Mouse (Mus musculus) forebrain, postnatal 0 days (tissue): Measurements from ENCODE around the gene Lck. TPM values are rescaled to one million over a fixed set of nuclear protein-coding genes. Genes with fewer than 3 reads are reported as not detected.

ENCODE experiments used
- ATAC-seq: fragments of 200-750 bp; cut with Nextera tagmentation; 2 replicates; pipeline ENCODE4 v1.8.0; 2017; ENCODE audit warnings: mild to moderate bottlenecking, moderate library complexity
- DNase-seq: peaks from one replicate; pipeline ENCODE4 v3.0.0-alpha.2; 2015
- H3K27ac ChIP-seq: fragments of 300-500 bp; sonication (generic); 2 replicates; pipeline ENCODE4 v1.5.1; 2014; ENCODE audit warnings: low read depth, mild to moderate bottlenecking, antibody characterized with exemption, low read length, moderate library complexity, mixed read lengths
- H3K27me3 ChIP-seq: fragments of 300-500 bp; sonication (generic); 2 replicates; pipeline ENCODE4 v1.6.1; 2014; ENCODE audit warnings: mild to moderate bottlenecking, low read length, mixed read lengths; ENCODE audit not compliant: insufficient read depth
- H3K36me3 ChIP-seq: fragments of 300-500 bp; sonication (generic); 2 replicates; pipeline ENCODE4 v1.6.1; 2014; ENCODE audit warnings: mild to moderate bottlenecking, moderate library complexity; ENCODE audit not compliant: insufficient read depth
- H3K4me1 ChIP-seq: fragments of 300-500 bp; sonication (generic); 2 replicates; pipeline ENCODE4 v1.6.1; 2014; ENCODE audit warnings: antibody characterized with exemption; ENCODE audit not compliant: insufficient read depth
- H3K4me2 ChIP-seq: fragments of 300-500 bp; sonication (generic); 2 replicates; pipeline ENCODE4 v1.6.1; 2014; ENCODE audit warnings: low read depth, mild to moderate bottlenecking, moderate library complexity
- H3K4me3 ChIP-seq: fragments of 300-500 bp; sonication (generic); 2 replicates; pipeline ENCODE4 v1.5.1; 2014; ENCODE audit warnings: low read depth, low read length, mixed read lengths
- H3K9ac ChIP-seq: fragments of 300-500 bp; sonication (generic); 2 replicates; pipeline ENCODE4 v1.6.1; 2014; ENCODE audit warnings: mild to moderate bottlenecking
- H3K9me3 ChIP-seq: fragments of 300-500 bp; sonication (generic); 2 replicates; pipeline ENCODE4 v1.6.1; 2016; ENCODE audit warnings: low read length
- CTCF ChIP-seq: sonication (generic); IDR thresholded peaks from 2 replicates; pipeline ENCODE4 v1.5.1; 2016; ENCODE audit warnings: antibody characterized with exemption, control low read depth, low read depth
- WGBS: fragments of 180-500 bp; shearing (Covaris S2); extraction: QIAGEN DNeasy Blood & Tissue Kit; methylation state at CpG from one replicate; pipeline ENCODE4 v1.1.7; 2014; 5-methylcytosine and 5-hydroxymethylcytosine counted together
- polyA plus RNA-seq: library from polyadenylated mRNA; unstranded; fragments of >200 nt; fragmentation: Nextera tagmentation; extraction: Ambion mirVana; gene quantifications from 2 replicates; pipeline ENCODE4 v1.2.1, GENCODE M21; 2015
- total RNA-seq: library from RNA; depleted of rRNA; stranded (reverse); fragments of >200 nt; gene quantifications from 2 replicates; pipeline ENCODE4 v1.2.3, GENCODE M21; 2014

The Lck gene
- total and polyA plus RNA-seq, 2 experiments from 2014 or later: 15.3 to 17.0 TPM

- H3K27ac ChIP-seq: no peak overlapping the region
- TF ChIP-seq CTCF: no peak
- no peak for DNase-seq
- H3K27me3 ChIP-seq: no peaks in the 10 kb centered on the region
- no peaks in the 10 kb centered on the region for H3K36me3 ChIP-seq
- H3K4me2 ChIP-seq: no peak overlapping the region
- no peaks in the 10 kb centered on the region for H3K9me3 ChIP-seq
- H3K9ac ChIP-seq: no peak overlapping the region
- WGBS: 71% methylated on average over 3 of the region's 3 CpGs
- H3K4me1 ChIP-seq: no peaks in the 10 kb centered on the region
- H3K4me3 ChIP-seq: no peak overlapping the region
- ATAC-seq: no peak
Measured at GRCm38 (mm10) chr4:129509650-129510049, 63.8 kb downstream of the Lck start.

GRCm38 (mm10) chr4:129508834-129509600 is 64.4 kb downstream of the Lck start:
- Histone ChIP-seq H3K27ac (no peak overlapping the region), H3K4me3 (no peak overlapping the region), H3K36me3 (no peaks in the 10 kb centered on the region), H3K9ac (no peak overlapping the region), H3K4me2 (no peak overlapping the region), H3K4me1 (no peaks in the 10 kb centered on the region), H3K9me3 (no peaks in the 10 kb centered on the region), H3K27me3 (no peaks in the 10 kb centered on the region)
- DNase-seq: no peak
- WGBS: 57% methylated on average over 15 of the region's 15 CpGs
- no peak for TF ChIP-seq CTCF
- no peak for ATAC-seq

- TF ChIP-seq CTCF: no peak
- H3K4me2 ChIP-seq: no peak overlapping the region
- no peak for DNase-seq
- no peak for ATAC-seq
- H3K27ac ChIP-seq: no peak overlapping the region
- 67% methylated on average over 3 of the region's 3 CpGs for WGBS
- H3K36me3 ChIP-seq: no peaks in the 10 kb centered on the region
- H3K4me1 ChIP-seq: no peaks in the 10 kb centered on the region
- no peak overlapping the region for H3K4me3 ChIP-seq
- no peaks in the 10 kb centered on the region for H3K9me3 ChIP-seq
- H3K27me3 ChIP-seq: no peaks in the 10 kb centered on the region
- no peak overlapping the region for H3K9ac ChIP-seq
Measured at GRCm38 (mm10) chr4:129508237-129508515, 65.3 kb downstream of the Lck start.

GRCm38 (mm10) chr4:129507434-129508236 is 65.8 kb downstream of the Lck start:
- DNase-seq: no peak

GRCm38 (mm10) chr4:129505511-129505910 is 67.9 kb downstream of the Lck start:
- no peak overlapping the region for H3K4me3 ChIP-seq
- H3K36me3 ChIP-seq: no peaks in the 10 kb centered on the region
- no peaks in the 10 kb centered on the region for H3K4me1 ChIP-seq
- no peak for TF ChIP-seq CTCF
- DNase-seq: no peak
- no peak overlapping the region for H3K4me2 ChIP-seq
- WGBS: 88% methylated on average over 3 of the region's 3 CpGs
- no peak overlapping the region for H3K27ac ChIP-seq
- no peak for ATAC-seq
- H3K27me3 ChIP-seq: no peaks in the 10 kb centered on the region
- H3K9me3 ChIP-seq: no peaks in the 10 kb centered on the region
- H3K9ac ChIP-seq: no peak overlapping the region

More at GRCm38 (mm10) chr4:129507434-129508236, 65.8 kb downstream of the Lck start:
- Histone ChIP-seq H3K9me3 (no peaks in the 10 kb centered on the region), H3K27ac (no peak overlapping the region), H3K4me3 (no peak overlapping the region), H3K9ac (no peak overlapping the region), H3K27me3 (no peaks in the 10 kb centered on the region), H3K4me1 (no peaks in the 10 kb centered on the region), H3K36me3 (no peaks in the 10 kb centered on the region), H3K4me2 (no peak overlapping the region)
- no peak for ATAC-seq
- TF ChIP-seq CTCF: no peak
- 68% methylated on average over 9 of the region's 10 CpGs for WGBS

- Histone ChIP-seq H3K9me3 (no peaks in the 10 kb centered on the region), H3K9ac (no peak overlapping the region), H3K27ac (no peak overlapping the region), H3K36me3 (no peaks in the 10 kb centered on the region), H3K4me2 (no peak overlapping the region), H3K4me1 (no peaks in the 10 kb centered on the region), H3K4me3 (no peak overlapping the region), H3K27me3 (no peaks in the 10 kb centered on the region)
- WGBS: 84% methylated on average over 11 of the region's 11 CpGs
- no peak for DNase-seq
- no peak for ATAC-seq
- no peak for TF ChIP-seq CTCF
Measured at GRCm38 (mm10) chr4:129502901-129503444, 70.5 kb downstream of the Lck start.

- Histone ChIP-seq H3K4me1 (no peaks in the 10 kb centered on the region), H3K36me3 (no peaks in the 10 kb centered on the region), H3K9me3 (no peaks in the 10 kb centered on the region), H3K9ac (no peak overlapping the region), H3K4me2 (no peak overlapping the region), H3K27ac (no peak overlapping the region), H3K4me3 (no peak overlapping the region), H3K27me3 (no peaks in the 10 kb centered on the region)
- no peak for TF ChIP-seq CTCF
- DNase-seq (no peak), ATAC-seq (no peak)
- 80% methylated on average over 9 of the region's 9 CpGs for WGBS
Measured at GRCm38 (mm10) chr4:129502327-129502888, 71.0 kb downstream of the Lck start.
